ENCODE assay signal across 8 mouse cellular contexts in genomic region chr3:133614712-133615426, GRCm38 (mm10).
DNase-seq lines count a peak whose midpoint lies in the region; ATAC-seq and TF ChIP-seq lines count a peak whose summit lies in the region.

No protein-coding gene starts in this region.

- DNase-seq in embryo, embryonic 10.5 days (ENCODE audit: low spot score) = peak; percentile 38
- peak; percentile 77 for DNase-seq in forebrain, embryonic 14.5 days (ENCODE audit: low spot score)
- peak; percentile 12 for DNase-seq in mesoderm, embryonic 11.5 days (ENCODE audit: low read depth, low spot score)
- DNase-seq in gastrocnemius, adult 18-20 months (ENCODE audit: low spot score) = no peak
- DNase-seq in kidney, adult 2 months = no peak
- DNase-seq in adrenal gland, adult 8-10 months = no peak

- no peaks in the 10 kb centered on the region for H3K4me1 ChIP-seq in kidney, embryonic 16.5 days (ENCODE audit: insufficient read depth, low read length)
- H3K4me1 ChIP-seq in kidney, embryonic 14.5 days (ENCODE audit: control insufficient read depth, insufficient read depth, low read length) = no peaks in the 10 kb centered on the region
- H3K4me1 ChIP-seq in forebrain, embryonic 14.5 days (ENCODE audit: control insufficient read depth, insufficient read depth, low read length) = no peaks in the 10 kb centered on the region
- H3K4me1 ChIP-seq in kidney, adult 2 months (ENCODE audit: control insufficient read depth, insufficient read depth, low read length) = no peaks in the 10 kb centered on the region

- no peak for TF ChIP-seq CTCF in kidney, adult 2 months (conservative IDR thresholded peaks at IDR 0.05; ENCODE audit: insufficient read depth, insufficient read length, low read depth, low read length)

- H3K4me3 ChIP-seq in kidney, embryonic 16.5 days (ENCODE audit: low read length) = no peak overlapping the region
- no peak overlapping the region for H3K4me3 ChIP-seq in kidney, embryonic 14.5 days (ENCODE audit: low read length)
- peak overlapping the region; percentile 11; the same call in 1 of the 2 replicates for H3K4me3 ChIP-seq in forebrain, embryonic 14.5 days (ENCODE audit: low read depth, low read length)
- H3K4me3 ChIP-seq in kidney, adult 2 months (ENCODE audit: insufficient read depth, low read depth, low read length) = no peak overlapping the region

- H3K36me3 ChIP-seq in kidney, embryonic 16.5 days (ENCODE audit: insufficient read depth, low read length) = no peaks in the 10 kb centered on the region
- H3K36me3 ChIP-seq in kidney, embryonic 14.5 days (ENCODE audit: control insufficient read depth, insufficient read depth, low read length) = no peaks in the 10 kb centered on the region
- H3K36me3 ChIP-seq in forebrain, embryonic 14.5 days (ENCODE audit: control insufficient read depth, insufficient read depth, low read length) = no peaks in the 10 kb centered on the region
- H3K36me3 ChIP-seq in kidney, adult 2 months (ENCODE audit: control insufficient read depth, insufficient read depth, low read length) = no peaks in the 10 kb centered on the region

- TF ChIP-seq POLR2A in kidney, adult 2 months (IDR thresholded peaks at IDR 0.05; ENCODE audit: low read depth, low read length) = no peak

- ATAC-seq in kidney, embryonic 16.5 days (ENCODE audit: low FRiP score, low TSS enrichment) = no peak
- no peak for ATAC-seq in kidney, embryonic 14.5 days (ENCODE audit: low FRiP score, low TSS enrichment)
- ATAC-seq in forebrain, embryonic 14.5 days = peak; percentile 81

- peak overlapping the region; percentile 11; the same call in 1 of the 2 replicates for H3K4me2 ChIP-seq in kidney, embryonic 16.5 days (replicated peaks; ENCODE audit: low read depth, low read length)
- no peak overlapping the region for H3K4me2 ChIP-seq in kidney, embryonic 14.5 days (replicated peaks; ENCODE audit: low read depth, low read length)
- peak overlapping the region; percentile 46 for H3K4me2 ChIP-seq in forebrain, embryonic 14.5 days (ENCODE audit: low read length)

- 32% methylated on average over 14 of the region's 14 CpGs for WGBS in kidney, embryonic 16.5 days
- 33% methylated on average over 14 of the region's 14 CpGs for WGBS in kidney, embryonic 14.5 days
- 22% methylated on average over 14 of the region's 14 CpGs for WGBS in forebrain, embryonic 14.5 days
- WGBS in kidney, adult 2 months = 41% methylated on average over 14 of the region's 14 CpGs

- H3K27ac ChIP-seq in kidney, embryonic 16.5 days (ENCODE audit: low read length) = no peak overlapping the region
- no peak overlapping the region for H3K27ac ChIP-seq in kidney, embryonic 14.5 days (ENCODE audit: low read depth, low read length)
- H3K27ac ChIP-seq in forebrain, embryonic 14.5 days (ENCODE audit: low read depth, low read length) = peak overlapping the region; percentile 71; the same call in 1 of the 2 replicates
- no peak overlapping the region for H3K27ac ChIP-seq in kidney, adult 2 months (ENCODE audit: insufficient read depth, low read depth, low read length)

- H3K9ac ChIP-seq in kidney, embryonic 16.5 days (replicated peaks; ENCODE audit: low read length) = no peak overlapping the region
- no peak overlapping the region for H3K9ac ChIP-seq in kidney, embryonic 14.5 days (ENCODE audit: low read depth, low read length)
- peak overlapping the region; percentile 48 for H3K9ac ChIP-seq in forebrain, embryonic 14.5 days (ENCODE audit: low read length)

- no peaks in the 10 kb centered on the region for H3K27me3 ChIP-seq in kidney, embryonic 16.5 days (ENCODE audit: insufficient read depth, low read length)
- H3K27me3 ChIP-seq in kidney, embryonic 14.5 days (ENCODE audit: control insufficient read depth, insufficient read depth, low read length) = no peaks in the 10 kb centered on the region
- no peaks in the 10 kb centered on the region for H3K27me3 ChIP-seq in forebrain, embryonic 14.5 days (replicated peaks; ENCODE audit: control insufficient read depth, insufficient read depth, low read length)
- no peaks in the 10 kb centered on the region for H3K27me3 ChIP-seq in kidney, adult 2 months (replicated peaks; ENCODE audit: control insufficient read depth, insufficient read depth, low read length)

- no peaks in the 10 kb centered on the region for H3K9me3 ChIP-seq in kidney, embryonic 16.5 days (ENCODE audit: low read length)
- no peaks in the 10 kb centered on the region for H3K9me3 ChIP-seq in kidney, embryonic 14.5 days (ENCODE audit: control insufficient read depth, low read length)
- H3K9me3 ChIP-seq in forebrain, embryonic 14.5 days (replicated peaks; ENCODE audit: control insufficient read depth, low read length) = no peaks in the 10 kb centered on the region

Comparison
In these comparisons a context has a peak if more than half of its experiments do, and no peak if none do; other contexts are left out.
1. DNase-seq: peak in embryo, embryonic 10.5 days (single experiment), forebrain, embryonic 14.5 days (single experiment) and mesoderm, embryonic 11.5 days (single experiment); none in gastrocnemius, adult 18-20 months (single experiment), kidney, adult 2 months (single experiment) and adrenal gland, adult 8-10 months (single experiment).